Mouse (Mus musculus) inflammation-experienced regulatory T-cells, adult 6 months (primary cell): Measurements from ENCODE around the gene Dcun1d1. TPM values are rescaled to one million over a fixed set of nuclear protein-coding genes. Genes with fewer than 3 reads are reported as not detected.

Source experiments
- ATAC-seq: one replicate; pipeline ENCODE4 v1.8.0; 2017
- polyA plus RNA-seq, 3 experiments: library from polyadenylated mRNA; unstranded; fragments of 100-300 nt; shearing (Covaris generic); gene quantifications; one replicate each; pipeline ENCODE4 v1.2.1; 2017

Dcun1d1 gene
- polyA plus RNA-seq, 3 experiments from 2014 or later, result 111 to 129 (median 126) TPM

GRCm38 (mm10) chr3:35929831-35930230, 7.4 kb downstream of the Dcun1d1 start:
- ATAC-seq, result peak; percentile 34

GRCm38 (mm10) chr3:35929406-35929805, 7.8 kb downstream of the Dcun1d1 start:
- no peak for ATAC-seq

DNA sequence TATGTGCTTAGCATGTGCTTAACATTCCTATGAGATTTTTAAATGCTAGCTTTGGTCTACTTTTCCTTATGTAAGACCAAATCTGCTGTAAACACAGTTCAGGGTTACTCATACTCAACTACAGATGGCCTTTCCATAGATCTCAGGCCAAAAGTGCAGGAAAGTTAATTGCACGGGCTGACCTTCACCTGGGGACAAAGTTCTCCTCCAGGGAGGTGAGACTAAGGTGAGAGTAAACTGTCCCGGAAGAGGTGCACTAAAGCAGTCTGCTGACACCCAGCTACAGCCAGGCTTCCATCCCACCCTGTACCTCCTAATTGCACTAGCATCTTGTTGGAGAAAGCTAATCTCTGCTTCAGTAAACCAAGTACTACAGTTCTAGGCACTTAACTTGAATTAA, 11.4 kb downstream of the Dcun1d1 start:
- ATAC-seq, result no peak

GRCm38 (mm10) chr3:35924007-35924406, 13.2 kb downstream of the Dcun1d1 start:
- no peak for ATAC-seq

DNA sequence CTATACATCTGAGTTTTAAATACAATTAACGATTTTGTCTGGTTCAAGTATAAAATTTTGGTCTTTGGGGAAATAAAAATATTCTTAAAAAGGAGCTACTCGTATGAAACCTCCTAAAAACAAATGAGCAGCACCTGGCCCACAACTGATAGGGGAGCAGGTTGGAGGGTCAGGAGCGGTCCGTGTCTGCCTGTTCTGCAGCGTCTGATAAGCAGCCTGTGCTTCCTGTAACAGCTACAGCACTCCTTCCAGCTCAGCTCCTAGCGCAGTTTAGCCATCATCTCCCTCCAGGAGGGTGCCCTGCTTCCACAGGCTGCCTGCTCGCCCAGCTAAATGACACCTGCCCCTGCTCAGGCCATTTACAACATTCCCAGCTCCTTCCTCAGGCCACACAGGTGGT, 13.8 kb downstream of the Dcun1d1 start:
- no peak for ATAC-seq

DNA sequence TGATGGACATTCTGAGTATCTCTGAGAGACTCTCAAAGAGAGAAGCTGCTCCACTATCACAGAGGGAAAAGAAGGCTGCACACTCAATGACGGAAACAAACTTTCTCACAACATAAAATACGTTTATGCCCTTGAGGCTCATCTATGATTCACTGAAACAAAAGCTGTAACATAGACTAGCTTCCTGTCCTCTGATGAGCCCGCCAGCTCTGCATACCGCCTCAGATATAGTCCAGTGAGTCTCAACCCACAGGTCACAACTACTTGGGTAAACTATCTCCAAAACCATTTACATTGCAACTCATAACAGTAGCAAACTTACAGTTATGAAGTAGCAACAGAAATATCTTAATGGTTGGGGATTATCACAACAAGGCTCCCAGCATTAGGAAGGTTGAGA, 14.7 kb downstream of the Dcun1d1 start:
- ATAC-seq, result peak; percentile 57

GRCm38 (mm10) chr3:35918229-35918628, 19.0 kb downstream of the Dcun1d1 start:
- ATAC-seq, result no peak

DNA sequence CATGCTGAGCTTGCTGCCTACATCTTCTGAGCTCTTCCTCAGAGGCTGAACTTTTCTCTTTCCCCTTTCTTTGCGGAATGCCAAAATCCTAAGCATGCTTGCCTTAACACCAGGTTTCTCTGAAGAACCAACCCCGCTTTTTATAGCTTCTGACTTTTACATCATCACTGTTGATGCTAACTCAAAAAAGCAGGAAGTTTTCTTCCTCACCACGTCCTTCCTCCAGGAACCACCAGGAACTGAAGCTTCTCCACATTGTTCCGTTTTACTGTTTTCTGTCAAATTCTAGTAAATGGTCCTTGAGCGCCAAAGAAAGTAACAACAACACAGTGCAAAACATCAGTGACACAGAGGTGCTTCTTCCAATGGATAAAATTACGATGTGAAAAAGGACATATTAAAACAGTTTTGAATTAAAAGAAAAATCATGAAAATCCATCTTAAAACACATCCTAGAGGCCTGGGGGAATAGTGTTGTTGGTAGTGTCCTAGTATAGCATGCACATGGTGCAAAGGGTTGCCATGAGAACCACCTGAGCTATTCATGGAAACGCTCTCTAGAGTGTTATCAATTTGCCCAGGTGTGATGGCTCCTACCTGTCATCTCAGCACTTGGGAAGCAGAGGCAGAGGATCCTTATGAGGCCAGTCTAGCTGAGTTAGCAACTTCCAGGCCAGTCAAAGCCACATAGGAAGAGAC, 28.1 kb downstream of the Dcun1d1 start:
- no peak for ATAC-seq

- no peak for ATAC-seq
These were observed 36.6 kb downstream of the Dcun1d1 start for GRCm38 (mm10) chr3:35900555-35901204.

- no peak for ATAC-seq
These were observed 38.1 kb downstream of the Dcun1d1 start for GRCm38 (mm10) chr3:35899109-35899508.

DNA sequence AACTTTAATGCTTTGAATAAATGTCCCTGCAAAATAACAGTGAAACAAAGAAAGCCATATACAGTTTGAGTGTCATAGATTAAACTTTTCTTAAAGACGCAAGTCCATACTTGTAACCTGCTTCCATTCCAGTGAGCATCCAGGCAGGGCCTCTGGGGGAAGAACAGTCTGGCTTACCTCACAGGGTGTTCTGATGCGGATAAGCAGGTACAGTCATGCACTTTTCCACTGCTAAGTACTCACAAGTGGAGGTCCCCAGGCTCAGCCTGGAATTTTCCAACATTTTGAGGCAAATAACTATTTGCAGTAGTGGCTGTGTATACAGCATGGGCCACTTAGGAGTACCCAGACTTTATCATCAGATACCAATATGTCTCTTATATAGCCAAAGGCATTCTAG, 39.3 kb downstream of the Dcun1d1 start:
- ATAC-seq, result no peak

GRCm38 (mm10) chr3:35893156-35893555, 44.1 kb downstream of the Dcun1d1 start:
- ATAC-seq, result no peak

- no peak for ATAC-seq
These were observed 46.1 kb downstream of the Dcun1d1 start for GRCm38 (mm10) chr3:35891123-35891522.

- ATAC-seq, result no peak
These were observed 47.7 kb downstream of the Dcun1d1 start for GRCm38 (mm10) chr3:35889531-35889930.

- no peak for ATAC-seq
These were observed 54.0 kb downstream of the Dcun1d1 start for GRCm38 (mm10) chr3:35883267-35883666.

DNA sequence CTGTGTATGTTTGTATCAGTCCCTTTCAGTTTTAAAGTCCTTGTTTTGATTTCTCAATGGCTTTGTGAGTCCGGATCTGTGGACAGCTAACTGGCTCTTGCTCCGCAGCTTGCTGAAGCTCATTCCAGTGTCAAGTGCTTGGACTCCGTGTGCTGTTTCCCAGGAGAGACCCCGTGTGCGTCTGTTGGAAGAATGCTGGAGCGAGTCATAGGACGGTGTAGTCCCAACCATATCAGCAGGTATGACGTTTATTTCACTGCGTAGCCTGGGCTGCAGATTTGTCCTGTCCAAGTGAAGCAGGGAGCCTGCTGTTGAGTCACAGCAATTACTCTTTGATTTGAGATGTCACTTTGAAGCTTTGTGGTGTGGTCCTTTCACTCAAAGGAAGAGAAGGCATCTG, 87.9 kb downstream of the Dcun1d1 start:
- no peak for ATAC-seq

Other genes starting within 250 kb of the Dcun1d1 start
- gene Atp11b, start 183.3 kb downstream of the Dcun1d1 start, polyA plus RNA-seq, result 10 to 100 TPM; 51.2 to 60.5 (median 53.6) TPM
- 10 to 100 TPM; 12.7 to 30.6 (median 25.1) TPM for gene Mccc1, start 63.2 kb upstream of the Dcun1d1 start, polyA plus RNA-seq
- gene Ccdc144b, start 116.1 kb upstream of the Dcun1d1 start, polyA plus RNA-seq, result not detected
- gene Acad9, start 128.5 kb upstream of the Dcun1d1 start, polyA plus RNA-seq, result 10 to 100 TPM; 32.9 to 46.9 (median 43.7) TPM
- gene D3Ertd254e, start 213.6 kb upstream of the Dcun1d1 start, polyA plus RNA-seq, result 1 to 10 TPM; 3.8 to 8.9 (median 7.2) TPM